Mouse (Mus musculus) macrophage (primary cell): Measurements from ENCODE around the gene Crlf1. TPM values are rescaled to one million over a fixed set of nuclear protein-coding genes. Genes with fewer than 3 reads are reported as not detected.

Experiments
- H3K27ac ChIP-seq: fragments of 350-480 bp; formaldehyde crosslinking; 2 replicates; pipeline ENCODE4 v1.9.0; 2021
- H3K36me3 ChIP-seq: fragments of 350-480 bp; formaldehyde crosslinking; 2 replicates; pipeline ENCODE4 v1.9.0; 2021; ENCODE audit errors: inconsistent target
- H3K4me3 ChIP-seq: fragments of 350-480 bp; formaldehyde crosslinking; 2 replicates; pipeline ENCODE4 v1.9.0; 2021; ENCODE audit errors: inconsistent target
- H3K79me2 ChIP-seq: fragments of 350-480 bp; formaldehyde crosslinking; 2 replicates; pipeline ENCODE4 v1.9.0; 2021; ENCODE audit errors: inconsistent target
- WGBS: methylation state at CpG from one replicate; pipeline ENCODE4 v1.1.7; 2026; ENCODE audit warnings: inconsistent platforms; ENCODE audit not compliant: missing documents; 5-methylcytosine and 5-hydroxymethylcytosine counted together
- polyA plus RNA-seq: library from polyadenylated mRNA; stranded (reverse); fragments of 250-400 nt; gene quantifications from 3 replicates; pipeline ENCODE4 v1.2.4, GENCODE M21; 2018; ENCODE audit warnings: inconsistent platforms

Gene Crlf1
- polyA plus RNA-seq, 1 experiment from 2014 or later, result not detected

DNA sequence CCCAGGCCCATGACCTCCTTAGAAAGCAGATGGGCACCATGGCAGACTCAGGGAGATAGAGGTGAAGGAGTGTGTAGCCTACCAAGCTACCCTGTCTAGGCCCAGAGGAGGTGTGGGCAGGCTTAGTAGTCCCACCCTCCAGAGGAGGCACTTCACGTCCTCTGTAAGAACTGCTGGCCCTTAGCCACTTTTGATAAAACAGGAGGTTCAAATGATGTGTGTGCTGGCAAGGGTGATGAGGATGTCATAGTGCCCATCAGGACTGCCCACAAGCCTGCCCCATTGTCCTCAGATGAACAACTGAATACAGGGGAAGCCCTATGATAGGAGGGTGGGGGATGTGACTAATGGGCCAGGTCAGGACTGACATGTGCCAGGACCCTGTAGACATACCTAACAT, 59.9 kb downstream of the Crlf1 start:
- H3K36me3 ChIP-seq, result no peaks in the 10 kb centered on the region

More for the DNA sequence above, 59.9 kb downstream of the Crlf1 start:
- Histone ChIP-seq H3K27ac (peak overlapping the region; percentile 92; the same call in 1 of the 2 replicates), H3K4me3 (no peak overlapping the region), H3K79me2 (peaks cover 100% of the 10 kb centered on the region)
- WGBS, result 90% methylated on average over 1 of the region's 1 CpGs

Other genes with a start within 250 kb of the Crlf1 start
- 26.3 to 47.9 TPM (median 46.2 TPM) in 3 replicates for gene Homer3, start 210.3 kb upstream of the Crlf1 start, polyA plus RNA-seq
- 17.5 to 26.0 TPM (median 20.5 TPM) in 3 replicates for gene Ddx49, start 190.7 kb upstream of the Crlf1 start, polyA plus RNA-seq
- gene Cope, start 190.6 kb upstream of the Crlf1 start, polyA plus RNA-seq, result 78.2 to 115 TPM (median 98.8 TPM) in 3 replicates
- gene Cers1, start 177.4 kb upstream of the Crlf1 start, polyA plus RNA-seq, result not detected in 3 replicates
- gene Gdf1, start 163.3 kb upstream of the Crlf1 start, polyA plus RNA-seq, result not detected in 3 replicates
- 19.3 to 31.3 TPM (median 30.1 TPM) in 3 replicates for gene Upf1, start 139.9 kb upstream of the Crlf1 start, polyA plus RNA-seq
- 0.20 to 0.42 TPM in 2 of 3 replicates, not detected in the other for gene Comp, start 119.6 kb upstream of the Crlf1 start, polyA plus RNA-seq
- 3.6 to 9.4 TPM (median 4.1 TPM) in 3 replicates for gene Crtc1, start 53.6 kb upstream of the Crlf1 start, polyA plus RNA-seq
- 5.9 to 7.7 TPM (median 7.4 TPM) in 3 replicates for gene Klhl26, start 16.2 kb upstream of the Crlf1 start, polyA plus RNA-seq
- not detected in 3 replicates for gene Tmem59l, start 5.8 kb upstream of the Crlf1 start, polyA plus RNA-seq
- 37.3 to 87.0 TPM (median 75.4 TPM) in 3 replicates for gene Rex1bd, start 13.6 kb downstream of the Crlf1 start, polyA plus RNA-seq
- 907 to 1,116 TPM (median 1,045 TPM) in 3 replicates for gene Uba52, start 17.6 kb downstream of the Crlf1 start, polyA plus RNA-seq
- 103 to 188 TPM (median 181 TPM) in 3 replicates for gene Fkbp8, start 34.6 kb downstream of the Crlf1 start, polyA plus RNA-seq
- gene Kxd1, start 34.8 kb downstream of the Crlf1 start, polyA plus RNA-seq, result 50.0 to 80.3 TPM (median 65.4 TPM) in 3 replicates
- 18.8 to 33.9 TPM (median 21.7 TPM) in 3 replicates for gene Ell, start 46.3 kb downstream of the Crlf1 start, polyA plus RNA-seq
- gene Isyna1, start 101.2 kb downstream of the Crlf1 start, polyA plus RNA-seq, result 26.5 to 53.2 TPM (median 51.1 TPM) in 3 replicates
- 71.4 to 137 TPM (median 122 TPM) in 3 replicates for gene Ssbp4, start 115.7 kb downstream of the Crlf1 start, polyA plus RNA-seq
- gene Lrrc25, start 123.0 kb downstream of the Crlf1 start, polyA plus RNA-seq, result 104 to 230 TPM (median 156 TPM) in 3 replicates
- 24.3 to 124 TPM (median 74.3 TPM) in 3 replicates for gene Gdf15, start 139.3 kb downstream of the Crlf1 start, polyA plus RNA-seq
- gene Pgpep1, start 167.2 kb downstream of the Crlf1 start, polyA plus RNA-seq, result 19.1 to 57.8 TPM (median 24.3 TPM) in 3 replicates
- 47.7 to 66.4 TPM (median 48.9 TPM) in 3 replicates for gene Lsm4, start 180.1 kb downstream of the Crlf1 start, polyA plus RNA-seq
- 29.7 to 79.6 TPM (median 40.0 TPM) in 3 replicates for gene Jund, start 205.8 kb downstream of the Crlf1 start, polyA plus RNA-seq
- gene Iqcn, start 210.3 kb downstream of the Crlf1 start, polyA plus RNA-seq, result not detected in 3 replicates
- not detected in 3 replicates for gene Gm3336, start 225.4 kb downstream of the Crlf1 start, polyA plus RNA-seq
- not detected in 3 replicates for gene Pde4c, start 230.6 kb downstream of the Crlf1 start, polyA plus RNA-seq